Mouse (Mus musculus) liver, embryonic 14.5 days (tissue): ENCODE data around the gene Npdc1. TPM values are rescaled to one million over a fixed set of nuclear protein-coding genes. Genes with fewer than 3 reads are reported as not detected.

Source experiments
- ATAC-seq: fragments of 200-750 bp; cut with Nextera tagmentation; 2 replicates; pipeline ENCODE4 v1.8.0; 2017; ENCODE audit warnings: moderate number of reproducible peaks, mild to moderate bottlenecking, moderate library complexity; ENCODE audit not compliant: insufficient read depth
- DNase-seq, 3 experiments: peaks; one replicate each; pipeline ENCODE4 v3.0.0-alpha.2; 2012 to 2013; ENCODE audit warnings: low read depth in 3 of 3, low spot score in 3 of 3
- H3K27ac ChIP-seq: fragments of 300-500 bp; sonication (generic); 2 replicates; pipeline ENCODE4 v1.5.1; 2014; ENCODE audit warnings: moderate library complexity, mild to moderate bottlenecking, control low read depth, inconsistent platforms
- H3K27me3 ChIP-seq: fragments of 300-500 bp; sonication (generic); 2 replicates; pipeline ENCODE4 v1.6.1; 2014; ENCODE audit warnings: mild to moderate bottlenecking, low read length, moderate library complexity; ENCODE audit not compliant: control insufficient read depth, insufficient read depth
- H3K36me3 ChIP-seq: fragments of 300-500 bp; sonication (generic); replicated peaks from 2 replicates; pipeline ENCODE4 v1.6.1; 2014; ENCODE audit warnings: low read depth; ENCODE audit not compliant: control insufficient read depth, insufficient read depth
- H3K4me1 ChIP-seq, 2 experiments: fragments of 200-500 bp in 1 of 2; fragments of 300-500 bp in 1 of 2; sonication (generic) in 1 of 2; replicated peaks; 2 replicates each; pipeline ENCODE4 v1.6.1; 2012 to 2014; ENCODE audit warnings: antibody characterized with exemption in 1 of 2, inconsistent platforms in 1 of 2, low read length in 1 of 2; ENCODE audit not compliant: control insufficient read depth in 2 of 2, insufficient read depth in 2 of 2
- H3K4me2 ChIP-seq: fragments of 300-500 bp; sonication (generic); 2 replicates; pipeline ENCODE4 v1.6.1; 2014; ENCODE audit warnings: low read depth, mild to moderate bottlenecking, control low read depth, moderate library complexity
- H3K4me3 ChIP-seq, 2 experiments: fragments of 200-500 bp in 1 of 2; fragments of 300-500 bp in 1 of 2; sonication (generic) in 1 of 2; 2 replicates each; pipeline ENCODE4 v1.5.1; 2012 to 2014; ENCODE audit warnings: low read depth in 2 of 2, low read length in 2 of 2, mild to moderate bottlenecking in 2 of 2, control low read depth in 1 of 2, inconsistent platforms in 1 of 2, moderate library complexity in 1 of 2; ENCODE audit not compliant: insufficient read depth in 1 of 2
- H3K9ac ChIP-seq: fragments of 300-500 bp; sonication (generic); replicated peaks from 2 replicates; pipeline ENCODE4 v1.6.1; 2014; ENCODE audit warnings: mild to moderate bottlenecking, control low read depth, moderate library complexity
- H3K9me3 ChIP-seq: fragments of 300-500 bp; sonication (generic); 2 replicates; pipeline ENCODE4 v1.6.1; 2016; ENCODE audit warnings: low read length, mixed read lengths; ENCODE audit not compliant: control insufficient read depth
- CTCF ChIP-seq: IDR thresholded peaks from 2 replicates; pipeline ENCODE4 v1.5.1; 2016; ENCODE audit warnings: antibody characterized with exemption, low read depth, control low read depth
- EP300 ChIP-seq: IDR thresholded peaks from 2 replicates; pipeline ENCODE4 v1.6.1; 2016; ENCODE audit warnings: antibody characterized with exemption, low read depth
- WGBS: fragments of 180-500 bp; shearing (Covaris S2); extraction: QIAGEN DNeasy Blood & Tissue Kit; methylation state at CpG from one replicate; pipeline ENCODE4 v1.1.7; 2014; ENCODE audit not compliant: insufficient replicate concordance; 5-methylcytosine and 5-hydroxymethylcytosine counted together
- polyA plus RNA-seq, 2 experiments: library from polyadenylated mRNA; depleted of rRNA in 1 of 2; stranded (reverse) in 1 of 2; unstranded in 1 of 2; fragments of >200 nt; fragmentation: Nextera tagmentation in 1 of 2; extraction: Ambion mirVana in 1 of 2; gene quantifications; 2 replicates each; pipeline versions ENCODE4 v1.2.1 to v1.2.3; 2012 to 2014

Gene Npdc1
- polyA plus RNA-seq, 2 experiments = 2.4 to 3.4 TPM

DNA sequence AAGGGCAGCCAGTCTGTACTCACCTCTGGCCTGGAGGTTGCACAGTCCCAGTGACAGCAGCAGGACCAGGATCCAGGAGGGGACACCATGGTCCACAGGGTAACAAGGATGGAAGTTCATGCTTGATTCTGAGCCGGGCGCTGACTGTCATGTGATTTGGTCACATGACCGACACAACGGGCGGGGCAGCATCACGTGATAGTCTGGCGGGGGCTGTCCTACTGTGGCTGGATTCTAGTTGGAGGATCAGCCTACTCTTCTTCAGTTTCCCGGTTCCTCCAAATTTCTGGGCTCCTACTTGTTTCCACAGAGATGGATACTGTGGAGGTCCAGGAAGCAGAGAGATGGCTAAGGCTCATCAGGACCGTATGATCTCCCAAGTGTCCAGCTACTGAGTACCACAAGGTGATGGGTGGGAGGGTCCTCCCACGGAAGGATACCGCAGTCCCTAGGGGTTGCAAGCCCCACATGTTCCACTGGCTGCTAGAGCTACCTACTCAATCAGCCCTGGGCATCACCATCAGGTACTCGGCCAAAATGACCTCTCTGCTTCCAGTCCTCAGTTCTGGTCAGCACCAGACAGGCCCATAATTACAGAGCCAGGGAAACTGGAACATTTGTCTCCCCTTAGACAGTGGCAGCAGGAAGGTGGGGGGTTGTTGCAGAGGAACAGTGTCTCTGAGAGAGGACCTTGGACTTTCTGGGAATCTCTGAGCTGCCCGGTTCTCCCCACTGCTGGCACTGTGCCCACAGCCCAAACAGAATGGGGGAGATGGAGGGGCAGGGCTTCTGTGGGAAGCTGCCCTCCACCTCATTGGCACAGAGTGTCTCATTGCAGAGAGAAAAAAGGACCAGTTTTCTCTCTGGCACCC is 42.7 kb upstream of the Npdc1 start, which contains the start of gene Dpp7:
Gene Dpp7, minus strand, starts transcription at position 152 of the 872 bp plus-strand sequence.
- Histone ChIP-seq H3K4me3 (peak within 1 kb of the TSS; percentile 56 to 88), H3K9me3 (no peaks in the 10 kb centered on the region), H3K9ac (peak within 1 kb of the TSS; percentile 53), H3K36me3 (peaks cover 3% of the 10 kb centered on the region; the same call in 1 of the 2 replicates), H3K4me2 (peak within 1 kb of the TSS; percentile 82), H3K27me3 (no peaks in the 10 kb centered on the region), H3K27ac (no peak within 1 kb of the TSS), H3K4me1 (peaks cover 8 to 16% of the 10 kb centered on the region in 2 experiments; a peak in 3 of 4 replicates)
- TF ChIP-seq CTCF = no peak
- no peak for TF ChIP-seq EP300
- DNase-seq (peak; percentile 68 to 76 (median 73)), ATAC-seq (peak; percentile 76)
- 5% methylated on average over 13 of the region's 13 CpGs for WGBS

DNA sequence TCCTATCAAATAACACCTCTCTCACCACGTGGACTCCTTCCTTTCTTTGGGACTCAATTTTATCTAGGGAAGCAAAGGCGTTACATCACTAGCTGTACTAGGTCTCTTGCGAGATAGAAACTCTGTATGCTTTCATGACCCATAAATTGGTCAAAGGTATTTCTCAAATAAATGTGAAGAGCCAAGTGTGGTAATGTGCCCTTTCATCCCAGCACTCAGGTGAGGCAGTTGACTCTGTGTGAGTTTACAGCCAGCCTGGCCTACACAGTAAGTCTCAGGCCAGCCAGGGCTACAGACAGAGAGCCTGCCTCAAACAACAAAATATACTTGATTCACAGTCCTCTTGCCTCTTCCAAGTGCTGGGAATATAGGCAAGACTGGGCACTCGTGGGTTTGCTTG is 39.3 kb upstream of the Npdc1 start:
- DNase-seq = no peak
- Histone ChIP-seq H3K4me2 (no peak overlapping the region), H3K4me3 (no peak overlapping the region), H3K9me3 (no peaks in the 10 kb centered on the region), H3K27me3 (no peaks in the 10 kb centered on the region), H3K4me1 (peaks cover 8 to 16% of the 10 kb centered on the region in 2 experiments; a peak in 3 of 4 replicates), H3K27ac (no peak overlapping the region), H3K36me3 (no peaks in the 10 kb centered on the region), H3K9ac (no peak overlapping the region)
- 56% methylated on average over 4 of the region's 4 CpGs for WGBS
- no peak for ATAC-seq
- no peak for TF ChIP-seq CTCF
- TF ChIP-seq EP300 = no peak

DNA sequence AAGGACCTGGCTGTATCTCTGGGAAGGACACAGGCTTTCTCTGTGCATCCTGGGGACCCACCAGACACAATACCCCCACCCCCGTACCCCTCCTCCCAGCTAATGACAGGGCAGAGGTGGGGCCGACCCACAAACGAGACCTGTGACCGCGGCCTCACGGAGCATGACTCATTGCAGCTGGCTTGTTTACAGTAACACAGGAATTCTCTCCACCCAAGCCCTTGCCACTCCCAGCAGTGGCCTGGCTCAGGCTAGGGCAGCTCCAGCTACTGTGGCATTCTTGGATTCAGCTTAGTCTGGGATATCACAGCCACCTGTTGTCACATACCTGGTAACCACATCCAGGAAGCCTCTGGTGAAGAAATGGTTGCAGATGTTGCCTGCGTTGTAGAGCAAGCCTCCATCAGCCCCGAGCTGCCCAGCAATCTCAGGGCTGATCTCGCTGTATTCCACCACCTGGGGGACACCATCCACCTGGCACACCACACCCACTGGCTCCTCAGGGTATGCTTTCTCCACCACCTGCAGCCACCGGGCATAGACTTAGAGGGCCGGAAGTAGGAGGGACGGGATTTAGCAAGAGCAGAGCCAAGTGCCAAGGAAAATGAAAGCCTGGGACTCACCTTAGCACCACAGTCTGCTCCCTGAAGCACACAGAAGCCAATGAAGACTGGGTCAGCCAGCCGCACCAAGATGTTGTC is 35.5 kb upstream of the Npdc1 start:
- Histone ChIP-seq H3K36me3 (no peaks in the 10 kb centered on the region), H3K27ac (no peak overlapping the region), H3K4me3 (no peak overlapping the region), H3K9me3 (no peaks in the 10 kb centered on the region), H3K4me2 (no peak overlapping the region), H3K9ac (no peak overlapping the region), H3K27me3 (peaks cover 4% of the 10 kb centered on the region; the same call in 1 of the 2 replicates), H3K4me1 (peaks cover 0 to 4% of the 10 kb centered on the region in 2 experiments; a peak in 2 of 4 replicates)
- ATAC-seq (no peak), DNase-seq (no peak)
- TF ChIP-seq CTCF (no peak), EP300 (no peak)
- WGBS = 71% methylated on average over 13 of the region's 13 CpGs

DNA sequence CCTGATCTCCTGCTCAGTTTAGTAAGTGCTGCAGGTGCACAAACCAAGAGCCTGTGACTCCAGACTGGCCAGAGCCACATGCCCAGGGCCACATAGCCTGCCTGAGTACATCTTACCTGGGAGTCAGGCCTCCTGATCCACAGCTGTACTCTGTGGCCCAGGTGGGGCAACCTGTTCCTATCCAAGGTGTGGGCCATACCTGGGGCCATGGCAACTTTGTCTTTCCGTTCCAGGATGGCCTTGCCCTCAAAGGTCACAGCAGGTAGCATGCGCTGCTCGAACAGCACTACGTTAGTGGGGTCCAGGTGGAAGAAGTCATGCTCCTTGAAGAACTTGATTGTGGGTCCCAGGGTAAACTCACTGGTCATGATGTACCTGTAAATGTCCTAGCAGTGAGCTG is 34.8 kb upstream of the Npdc1 start:
- peak overlapping the region in 1 of 2 experiments; percentile 51; a peak in 2 of 4 replicates for H3K4me3 ChIP-seq
- peaks cover 0 to 4% of the 10 kb centered on the region in 2 experiments; a peak in 2 of 4 replicates for H3K4me1 ChIP-seq
- peaks cover 4% of the 10 kb centered on the region; the same call in 1 of the 2 replicates for H3K27me3 ChIP-seq
- H3K4me2 ChIP-seq = peak overlapping the region; percentile 88
- 78% methylated on average over 4 of the region's 4 CpGs for WGBS
- DNase-seq (no peak), ATAC-seq (no peak)
- TF ChIP-seq EP300 (no peak), CTCF (no peak)
- no peaks in the 10 kb centered on the region for H3K9me3 ChIP-seq
- no peak overlapping the region for H3K9ac ChIP-seq
- no peak overlapping the region for H3K27ac ChIP-seq
- no peaks in the 10 kb centered on the region for H3K36me3 ChIP-seq

DNA sequence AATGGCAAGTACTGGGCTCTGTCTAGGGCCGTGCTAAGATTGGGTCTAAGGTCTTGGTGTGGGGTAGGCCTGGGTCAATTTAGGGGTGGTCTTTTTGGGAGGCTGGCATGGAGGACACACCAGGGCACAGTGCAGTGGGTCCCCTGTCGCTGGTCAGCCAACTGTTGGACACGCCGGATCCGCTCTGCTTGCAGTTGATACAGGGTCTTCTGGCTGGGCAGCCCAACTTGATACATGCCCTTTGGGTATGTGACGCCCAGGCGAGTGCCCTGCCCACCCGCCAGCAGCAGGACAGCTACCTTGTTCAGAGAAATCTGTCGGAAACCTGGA is 34.4 kb upstream of the Npdc1 start:
- peak overlapping the region; percentile 51 for H3K9ac ChIP-seq
- H3K36me3 ChIP-seq = no peaks in the 10 kb centered on the region
- H3K27ac ChIP-seq = no peak overlapping the region
- H3K4me1 ChIP-seq = peaks cover 0 to 5% of the 10 kb centered on the region in 2 experiments
- H3K4me2 ChIP-seq = peak overlapping the region; percentile 88
- peak overlapping the region; percentile 51 to 67 for H3K4me3 ChIP-seq
- no peaks in the 10 kb centered on the region for H3K9me3 ChIP-seq
- TF ChIP-seq CTCF = no peak
- TF ChIP-seq EP300 = no peak
- peaks cover 4% of the 10 kb centered on the region; the same call in 1 of the 2 replicates for H3K27me3 ChIP-seq
- WGBS = 31% methylated on average over 9 of the region's 9 CpGs
- no peak for DNase-seq
- no peak for ATAC-seq
